Mouse (Mus musculus) right cerebral cortex, postnatal 36 days (tissue): ENCODE data around the gene Ankrd27.
"Not testable (repeated sequence)": the region's sequence is repeated elsewhere in the genome, so short reads cannot be mapped to it uniquely, and the experiment has no call there.

ENCODE experiments used
- DNase-seq, 2 experiments: peaks; one replicate each; pipeline ENCODE4 v3.0.0; 2022; ENCODE audit warnings: low spot score in 2 of 2, mixed read lengths in 1 of 2

Ankrd27 gene

DNA sequence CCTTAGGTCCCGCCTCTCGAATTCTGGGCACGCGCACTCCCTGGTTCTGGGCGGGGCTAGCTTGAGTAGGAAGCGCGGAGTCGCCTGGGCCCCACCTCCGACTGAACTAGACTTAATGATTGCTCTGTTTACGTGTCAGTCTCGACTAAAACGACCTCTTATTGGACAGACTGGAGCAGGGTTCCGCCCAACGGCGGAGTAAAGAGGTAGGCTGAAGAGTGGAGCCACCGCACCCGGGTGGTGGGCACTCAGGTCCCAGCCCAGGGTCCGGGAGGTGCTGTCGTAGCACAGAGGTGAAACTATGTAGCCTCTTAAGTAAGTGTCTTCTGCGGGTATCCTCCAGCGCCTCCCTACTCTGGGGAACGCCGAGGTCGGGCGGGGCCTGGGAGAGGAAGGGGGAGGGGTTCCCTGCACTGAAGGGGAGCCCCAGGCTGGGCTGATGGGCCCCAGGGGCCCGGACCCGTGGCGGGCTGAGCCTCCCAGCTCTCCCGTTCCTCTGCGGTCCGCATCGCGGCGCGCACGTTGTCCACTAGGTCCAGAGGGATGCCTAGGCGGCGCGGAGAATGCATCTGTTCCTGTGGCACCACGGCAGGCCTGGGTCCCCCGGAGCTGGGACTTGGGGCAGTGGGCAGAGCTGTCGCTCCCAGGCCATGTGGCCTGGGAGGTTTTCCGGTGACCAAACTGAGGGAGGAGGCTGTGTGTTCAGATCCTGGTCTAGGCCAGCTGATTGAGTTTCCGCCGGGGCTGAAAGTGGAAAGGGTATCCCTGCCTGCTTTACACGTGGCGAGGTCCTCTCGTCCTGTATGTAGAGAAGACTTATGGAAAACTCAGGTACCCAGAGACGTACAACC is at the start of gene Ankrd27:
Gene Ankrd27 (plus strand): TSS at position 190 of the 851 bp plus-strand sequence.
- DNase-seq, result peak; percentile 94 to 97

DNA sequence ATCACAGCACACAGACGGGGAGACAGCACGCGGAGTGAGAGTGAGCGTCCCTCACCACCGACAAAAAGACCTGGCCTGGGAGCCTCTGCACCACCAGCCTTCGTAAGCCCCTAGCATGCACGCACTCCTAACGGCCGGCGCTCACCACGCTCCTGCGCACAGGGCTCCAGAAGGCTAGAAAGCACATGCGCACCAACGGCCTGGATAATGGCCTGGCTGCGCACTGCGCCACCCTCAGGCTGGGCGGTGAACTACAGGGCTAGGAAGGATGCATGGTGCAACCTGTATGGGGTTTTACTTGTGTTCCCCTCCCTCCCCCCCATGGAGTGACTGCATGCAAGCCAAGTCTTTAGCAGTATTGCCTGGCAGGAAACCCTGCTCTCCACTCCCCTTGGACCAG is 48.5 kb upstream of the Ankrd27 start, which contains the start of gene Tdrd12:
Gene Tdrd12 (minus strand): TSS at position 184 of the 400 bp plus-strand sequence.
- no peak for DNase-seq

DNA sequence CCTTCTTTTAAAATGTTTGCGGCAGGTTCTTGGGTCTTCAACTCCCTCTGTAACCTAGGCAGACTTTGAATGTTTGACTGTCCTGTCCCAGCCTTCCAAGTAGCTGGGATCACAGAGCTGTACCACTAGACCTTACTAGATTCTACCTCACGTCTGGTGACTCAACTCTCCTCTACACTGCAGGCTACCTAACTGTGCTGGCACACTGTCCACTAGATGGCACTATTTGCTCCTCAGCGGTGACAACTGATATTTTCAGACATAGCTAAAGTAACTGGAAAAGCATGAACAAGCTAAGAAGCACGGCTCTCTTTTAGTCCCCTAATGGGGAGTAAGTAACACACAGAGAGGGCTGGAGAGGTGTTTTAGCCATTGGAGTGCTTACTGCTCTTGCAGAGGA is 40.2 kb upstream of the Ankrd27 start:
- peak; percentile 41 to 44 for DNase-seq

DNA sequence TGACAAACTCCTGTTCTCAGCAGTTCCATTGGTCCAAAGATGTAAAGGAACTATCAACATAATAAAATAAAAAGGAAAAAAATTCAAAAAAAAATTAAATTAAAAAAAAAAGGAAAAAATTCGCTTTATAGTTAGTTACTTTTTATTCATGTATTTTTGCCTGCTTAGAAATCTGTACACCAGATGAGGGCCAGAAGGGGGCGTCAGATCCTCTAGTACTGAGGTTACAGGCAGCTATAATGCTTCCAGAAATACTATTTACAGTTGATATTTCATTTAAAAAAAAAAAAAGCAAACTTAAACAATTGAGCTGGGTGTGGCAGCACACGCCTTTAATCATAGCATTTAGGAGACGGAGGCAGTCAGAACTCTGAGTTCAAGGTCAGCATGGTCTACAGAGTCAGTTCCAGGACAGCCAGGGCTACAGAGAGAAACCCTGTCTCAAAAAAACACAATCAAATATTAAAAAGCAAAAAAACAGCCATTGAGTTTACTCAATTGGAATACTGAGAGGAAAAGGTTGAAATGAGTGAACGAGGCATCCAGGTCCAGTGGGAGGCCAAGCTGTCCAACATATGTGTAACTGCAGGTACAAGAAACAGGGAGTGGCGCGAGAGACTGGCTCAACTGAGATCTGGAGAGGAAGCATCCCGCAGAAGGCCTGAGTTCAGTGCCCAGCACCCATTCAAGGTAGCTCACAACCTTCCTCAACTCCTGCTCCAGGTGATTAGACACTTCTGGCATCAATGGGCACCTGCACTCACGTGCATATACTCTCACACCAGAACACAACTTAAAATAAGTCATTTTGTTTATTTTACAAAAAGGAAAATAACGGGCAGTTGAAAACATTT is 32.1 kb upstream of the Ankrd27 start:
- peak; percentile 18 to 22 for DNase-seq

DNA sequence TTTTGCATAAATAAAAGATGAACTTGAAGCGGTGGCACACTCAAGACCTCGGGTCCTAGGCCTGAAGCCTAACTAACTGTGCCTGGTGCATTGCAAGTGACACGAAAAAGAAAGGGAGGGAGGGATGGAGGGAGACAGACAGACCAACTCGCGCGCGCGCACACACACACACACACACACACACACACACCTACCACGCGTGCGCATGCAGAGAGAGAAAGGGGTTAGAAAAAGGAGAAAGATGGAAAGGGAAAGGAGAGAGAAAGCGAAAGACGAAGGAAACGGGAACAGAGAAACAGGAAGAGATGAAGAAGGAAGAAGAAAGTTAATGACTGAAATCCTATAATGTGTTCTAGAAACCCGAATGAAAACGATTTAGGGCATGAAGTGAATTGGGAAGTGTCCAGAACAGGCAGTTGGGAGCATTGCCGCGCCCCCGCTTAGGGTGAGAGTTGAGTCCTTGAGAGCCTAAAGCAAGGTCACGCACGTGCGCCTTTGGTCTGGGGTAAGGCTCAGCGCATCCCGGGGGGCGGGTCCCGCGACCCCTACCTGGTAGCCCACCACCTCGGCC is 31.4 kb upstream of the Ankrd27 start:
- peak; percentile 14 to 40 for DNase-seq

DNA sequence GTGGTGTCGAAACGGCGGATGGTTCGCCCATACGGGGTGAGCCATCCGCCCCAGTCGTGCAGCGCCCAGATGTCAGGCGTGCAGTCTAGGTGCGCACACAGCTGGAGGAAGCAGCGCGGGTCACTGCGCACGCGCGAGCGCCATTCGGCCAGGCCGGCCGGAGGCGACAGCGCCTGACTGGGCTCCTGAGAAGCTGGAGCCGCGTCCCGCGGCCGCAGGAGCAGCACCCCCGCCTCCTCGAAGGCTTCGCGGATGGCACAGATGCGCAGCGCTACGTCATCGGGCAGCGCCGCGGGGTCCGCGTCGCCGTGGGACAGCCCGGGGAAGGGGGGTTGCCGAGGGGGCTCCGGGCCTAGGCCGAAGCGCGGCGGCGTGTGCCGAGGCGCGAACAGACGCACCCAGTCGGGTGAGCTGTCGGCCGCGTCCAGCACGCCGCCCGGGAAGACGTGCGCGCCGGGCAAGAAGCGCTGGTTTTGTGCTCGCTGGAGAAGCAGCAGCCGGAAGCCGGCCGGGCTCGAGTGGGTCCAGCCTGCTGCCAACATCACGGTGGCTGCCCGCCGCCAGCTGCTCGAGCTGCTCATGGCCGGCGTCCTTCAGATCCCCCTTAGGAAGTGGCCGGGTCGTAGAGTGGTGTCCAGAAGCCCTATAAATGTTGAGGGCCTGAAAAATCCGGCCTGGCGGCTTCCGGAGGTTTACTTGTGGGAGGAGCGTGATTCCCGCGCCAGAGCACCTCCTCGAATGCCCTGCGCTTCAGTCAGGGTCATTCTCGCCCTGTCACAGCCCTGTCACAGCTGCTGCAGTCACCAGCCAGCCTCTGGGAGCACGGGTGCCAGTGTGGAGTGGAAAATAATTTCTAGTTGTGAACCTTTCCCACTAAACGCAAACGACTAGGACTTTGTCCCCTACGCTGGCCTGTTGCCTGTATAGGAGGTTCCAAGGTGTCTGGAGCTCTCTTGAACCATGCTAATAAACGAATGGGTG is 30.5 kb upstream of the Ankrd27 start:
- DNase-seq, result peak; percentile 85 to 86

DNA sequence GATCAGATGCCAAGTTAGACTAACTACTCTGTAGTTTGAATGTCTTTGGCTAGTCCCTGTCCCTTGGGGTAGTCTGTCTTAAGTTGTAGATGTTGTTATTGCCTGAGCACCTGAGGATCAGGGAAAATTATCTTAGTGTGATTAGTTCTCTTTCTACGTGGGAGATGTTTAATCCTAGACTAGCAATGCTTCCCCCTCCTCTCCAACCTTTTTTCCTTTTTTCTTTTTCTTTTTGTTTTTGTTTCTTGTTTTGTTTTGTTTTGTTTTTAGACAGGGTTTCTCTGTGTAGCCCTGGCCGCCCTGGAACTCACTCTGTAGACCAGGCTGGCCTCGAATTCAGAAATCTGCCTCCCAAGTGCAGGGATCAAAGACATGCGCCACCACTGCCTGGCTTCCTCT is 29.8 kb upstream of the Ankrd27 start, which contains the start of gene Nudt19:
Gene Nudt19 (minus strand): TSS at position 100 of the 399 bp plus-strand sequence.
- no peak for DNase-seq

DNA sequence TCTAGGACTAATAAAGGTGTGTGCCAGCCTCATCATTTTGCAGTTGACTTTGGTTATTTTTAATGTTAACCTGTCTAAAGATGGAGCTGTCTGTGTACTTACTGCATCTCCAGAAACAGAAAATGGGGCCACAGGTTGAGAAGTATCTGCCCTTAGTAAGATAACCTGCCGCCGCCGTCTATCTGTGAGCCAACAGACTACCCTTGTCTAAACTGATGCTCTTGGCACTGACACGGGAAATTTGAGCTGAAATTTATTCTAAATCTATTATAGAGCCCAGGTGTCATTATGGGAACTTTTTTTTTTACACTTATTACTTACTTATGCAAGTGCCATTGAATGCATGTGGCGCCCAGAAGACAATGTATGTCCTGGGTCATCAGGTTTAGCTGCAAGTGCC is 29.1 kb upstream of the Ankrd27 start:
- DNase-seq, result no peak

DNA sequence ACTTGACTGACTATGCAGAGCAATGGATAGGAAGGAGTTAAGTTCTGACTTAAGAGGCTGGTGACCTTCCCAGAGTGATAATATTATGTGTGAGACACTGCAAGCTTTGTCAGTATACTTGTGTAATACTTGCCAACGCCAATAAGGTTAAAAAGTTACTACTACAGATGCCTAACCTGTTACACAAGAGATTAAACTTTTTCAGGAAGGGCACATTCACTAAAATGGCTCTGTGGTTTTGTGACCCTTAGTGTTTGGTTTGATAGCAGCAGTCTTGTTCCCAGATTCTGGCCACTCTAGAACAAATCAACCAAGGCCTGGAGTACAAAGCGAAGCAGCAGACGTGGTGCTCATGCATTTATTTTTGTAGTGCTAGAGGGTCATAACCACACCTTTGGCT is 28.5 kb upstream of the Ankrd27 start:
- no peak for DNase-seq

DNA sequence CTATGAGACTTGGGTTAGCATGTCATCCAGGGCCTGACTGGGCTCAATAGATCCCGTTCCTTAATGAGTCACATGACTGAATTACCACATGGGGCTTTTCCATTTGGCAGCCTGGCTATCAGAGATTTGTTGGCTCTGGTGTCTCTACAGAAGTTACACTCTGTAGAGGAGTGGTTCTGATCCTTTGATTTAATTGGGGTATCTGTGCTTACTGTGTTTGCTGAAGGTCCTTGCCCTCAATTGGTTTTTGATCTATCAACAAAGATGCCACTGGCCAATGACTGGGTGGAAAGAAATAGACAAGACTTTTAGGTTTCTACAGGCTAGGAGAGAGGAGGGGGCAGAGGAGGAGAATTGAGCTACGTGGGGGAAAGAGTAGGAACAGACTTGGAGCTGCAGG is 27.4 kb upstream of the Ankrd27 start:
- no peak for DNase-seq

DNA sequence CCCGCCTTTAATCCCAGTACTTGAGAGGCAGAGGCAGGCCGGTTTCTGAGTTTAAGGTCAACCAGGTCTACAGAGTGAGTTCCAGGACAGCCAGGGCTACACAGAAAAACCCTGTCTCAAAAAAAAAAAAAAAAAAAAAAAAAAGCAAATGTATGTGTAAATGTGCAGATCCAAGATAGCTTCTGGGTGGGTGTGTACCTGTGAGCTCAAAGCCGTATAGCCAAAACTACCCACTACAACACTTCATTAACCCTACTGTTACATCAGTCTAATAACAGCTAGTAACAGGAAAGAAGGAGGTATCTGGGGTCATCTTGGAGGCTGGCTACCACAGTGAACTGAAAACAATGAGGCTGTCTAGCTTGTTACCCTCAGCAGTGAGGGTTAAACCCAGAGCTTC is 26.2 kb upstream of the Ankrd27 start:
- DNase-seq, result no peak

DNA sequence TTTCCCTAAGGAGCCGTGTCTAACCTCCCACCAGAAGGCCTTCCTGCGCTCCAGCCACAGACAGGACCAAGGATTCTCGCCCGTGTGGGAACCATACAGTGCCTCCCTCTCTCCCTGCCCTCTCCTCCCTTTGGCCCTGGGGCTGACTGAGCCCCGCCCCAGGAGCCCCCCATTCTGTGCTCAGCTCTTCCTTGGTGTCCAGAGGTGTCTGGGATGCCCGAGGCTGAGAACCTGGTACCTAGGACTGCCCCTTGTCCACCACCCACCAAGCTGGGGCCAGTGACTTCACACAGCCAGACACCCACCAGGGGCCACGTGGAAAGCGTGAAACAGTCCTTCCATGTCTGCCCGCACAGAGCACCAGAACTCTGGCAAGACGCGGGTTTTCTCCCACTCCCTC is 23.0 kb upstream of the Ankrd27 start:
- no peak for DNase-seq

DNA sequence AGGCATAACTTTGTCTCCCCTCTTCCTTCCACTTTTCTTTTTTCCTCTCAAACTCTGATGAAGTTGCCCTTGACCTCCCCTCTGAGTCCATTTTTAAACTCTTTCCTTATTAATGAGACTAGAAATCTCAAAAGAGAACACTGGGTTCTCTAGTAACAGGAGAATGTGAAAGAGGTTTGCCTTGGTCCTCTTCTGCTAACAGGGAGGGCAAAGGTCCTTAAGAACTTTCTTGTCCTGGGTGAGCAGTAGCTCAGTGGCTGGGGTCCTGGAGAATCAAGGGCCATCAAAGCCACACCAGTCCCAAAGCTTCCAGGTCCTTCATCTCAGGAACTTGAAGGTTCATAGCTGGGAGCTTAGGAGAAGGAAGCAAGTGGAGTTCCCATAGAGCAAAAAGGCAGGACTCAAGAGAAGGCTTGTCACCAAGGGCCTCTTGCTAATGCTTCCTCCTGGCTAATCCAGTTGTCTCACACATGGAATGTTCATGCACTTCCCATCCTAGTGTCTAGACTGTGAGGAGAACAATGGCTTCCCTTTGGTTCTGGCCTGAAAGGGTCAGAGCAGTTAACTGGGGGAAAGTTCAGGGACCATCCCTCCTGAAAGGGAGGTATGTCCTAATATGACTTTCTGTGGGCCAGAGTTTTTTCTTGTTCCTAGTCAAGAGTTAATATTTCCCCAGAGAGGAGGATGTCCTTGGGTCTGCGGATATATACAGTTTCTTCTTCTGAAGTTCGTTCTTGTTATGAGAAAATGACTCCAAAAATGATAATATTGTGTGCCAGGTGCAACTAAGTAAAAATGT is 21.8 kb upstream of the Ankrd27 start:
- DNase-seq, result no peak

DNA sequence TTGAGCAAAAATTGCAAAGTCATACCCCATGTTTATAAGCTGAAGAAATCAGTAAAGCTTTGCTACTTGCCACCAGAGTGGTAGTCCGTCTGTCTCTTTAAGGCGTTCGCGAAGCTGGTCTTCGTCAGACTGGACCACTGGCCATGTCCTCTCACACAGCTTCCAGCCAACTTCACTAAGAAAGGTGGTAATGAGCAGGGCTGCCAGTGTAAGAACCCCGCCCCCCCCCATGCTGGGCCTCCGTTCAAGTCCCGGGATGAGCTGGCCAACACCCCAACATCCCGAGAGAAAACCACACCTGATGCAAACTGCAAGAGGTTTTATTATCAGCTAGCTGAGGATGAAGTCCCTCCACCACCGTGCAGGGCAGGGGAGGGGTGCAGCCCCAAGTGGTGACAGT is 21.2 kb upstream of the Ankrd27 start:
- not testable (repeated sequence) for DNase-seq

DNA sequence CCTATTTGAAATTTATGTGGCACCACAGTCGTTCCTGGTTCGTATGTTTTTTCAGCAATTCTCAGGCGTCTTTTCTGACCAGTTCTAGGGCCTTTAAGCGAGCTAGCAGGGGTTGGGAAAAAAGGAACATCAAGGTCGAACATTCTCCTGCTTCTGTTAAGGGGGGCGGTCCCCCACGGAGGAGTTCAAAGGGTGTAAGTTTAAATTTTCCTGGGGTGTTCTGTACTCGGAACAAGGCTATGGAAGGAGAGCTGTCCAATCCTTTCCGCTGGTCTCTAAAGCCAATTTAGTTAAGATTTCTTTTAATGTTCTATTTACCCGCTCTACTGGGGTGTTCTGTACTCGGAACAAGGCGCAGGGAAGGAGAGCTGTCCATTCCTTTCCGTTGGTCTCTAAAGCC is 20.1 kb upstream of the Ankrd27 start:
- not testable (repeated sequence) for DNase-seq

DNA sequence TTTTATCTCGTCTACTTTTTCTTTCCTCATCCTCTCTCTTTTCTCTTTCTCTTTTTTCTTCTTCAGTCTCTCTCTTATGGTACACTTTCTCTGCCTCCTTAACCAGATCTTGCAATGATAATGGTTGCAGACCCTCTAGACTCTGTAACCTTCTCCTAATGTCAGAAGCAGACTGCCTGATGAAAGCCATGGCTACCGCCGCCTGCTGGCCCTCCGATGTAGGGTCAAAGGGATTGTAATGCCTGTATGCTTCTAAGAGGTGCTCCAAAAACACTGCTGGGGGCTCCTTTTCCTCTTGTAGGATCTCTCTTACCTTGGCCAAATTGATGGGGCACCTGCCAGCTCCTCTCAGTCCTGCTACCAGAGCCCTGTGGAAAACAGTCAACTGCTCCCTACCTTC is 16.3 kb upstream of the Ankrd27 start:
- DNase-seq, result not testable (repeated sequence)

DNA sequence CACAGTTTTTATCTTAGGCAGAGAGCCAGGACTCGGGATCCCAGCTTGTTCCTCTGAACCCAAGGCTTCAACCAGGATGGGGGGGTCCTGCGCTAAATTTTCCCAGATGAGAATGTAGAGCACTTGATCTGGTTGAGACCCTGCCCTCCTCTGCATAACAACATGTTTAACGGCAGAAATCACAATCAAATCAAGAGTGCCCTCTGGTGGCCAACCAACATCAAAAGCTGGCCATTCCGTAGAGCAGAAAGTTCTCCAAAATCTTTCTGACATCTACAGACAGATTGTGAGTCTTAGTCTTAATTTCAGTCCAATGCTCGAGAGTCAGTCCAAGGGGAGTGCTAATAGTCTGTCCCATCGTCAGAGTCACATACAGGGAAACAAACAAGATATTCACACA is 15.2 kb upstream of the Ankrd27 start:
- not testable (repeated sequence) for DNase-seq

DNA sequence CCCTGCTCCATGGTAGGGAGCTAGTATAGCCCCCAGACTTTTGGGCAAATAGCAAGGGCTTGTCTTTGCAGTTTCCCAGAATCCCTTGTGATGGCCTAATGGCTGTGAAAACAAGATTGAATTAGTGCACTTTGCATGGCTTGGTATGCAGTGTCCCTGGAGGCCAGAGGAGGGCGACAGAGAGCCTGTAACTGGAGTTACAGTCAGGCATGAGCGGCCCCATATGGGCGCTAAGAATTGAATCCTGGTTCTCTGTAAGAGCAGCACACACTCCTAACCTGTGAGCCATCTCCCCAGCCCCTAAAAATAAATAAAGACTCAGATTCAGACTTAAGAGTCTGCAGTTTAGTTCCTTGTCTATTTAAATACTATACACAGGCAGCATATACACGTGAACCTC is 6.2 kb upstream of the Ankrd27 start:
- DNase-seq, result no peak

DNA sequence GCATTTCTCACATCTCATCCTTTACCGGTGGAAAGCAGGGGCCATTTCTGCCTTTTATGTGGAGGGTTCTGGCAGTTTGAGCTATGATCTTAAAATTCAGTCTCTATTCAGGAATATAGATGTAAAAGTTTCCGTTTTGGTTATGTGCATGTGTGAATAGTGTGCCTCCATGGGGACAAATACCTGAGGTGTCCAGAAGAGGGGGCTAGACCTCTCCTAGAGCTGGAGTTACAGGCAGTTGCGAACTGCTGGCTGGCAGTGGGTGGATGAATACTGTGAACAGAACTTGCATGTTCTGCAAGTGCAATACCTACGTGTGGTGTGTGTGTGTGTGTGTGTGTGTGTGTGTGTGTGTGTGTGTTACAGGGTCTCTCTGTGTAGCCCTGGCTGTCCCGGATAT is 3.3 kb upstream of the Ankrd27 start:
- no peak for DNase-seq

DNA sequence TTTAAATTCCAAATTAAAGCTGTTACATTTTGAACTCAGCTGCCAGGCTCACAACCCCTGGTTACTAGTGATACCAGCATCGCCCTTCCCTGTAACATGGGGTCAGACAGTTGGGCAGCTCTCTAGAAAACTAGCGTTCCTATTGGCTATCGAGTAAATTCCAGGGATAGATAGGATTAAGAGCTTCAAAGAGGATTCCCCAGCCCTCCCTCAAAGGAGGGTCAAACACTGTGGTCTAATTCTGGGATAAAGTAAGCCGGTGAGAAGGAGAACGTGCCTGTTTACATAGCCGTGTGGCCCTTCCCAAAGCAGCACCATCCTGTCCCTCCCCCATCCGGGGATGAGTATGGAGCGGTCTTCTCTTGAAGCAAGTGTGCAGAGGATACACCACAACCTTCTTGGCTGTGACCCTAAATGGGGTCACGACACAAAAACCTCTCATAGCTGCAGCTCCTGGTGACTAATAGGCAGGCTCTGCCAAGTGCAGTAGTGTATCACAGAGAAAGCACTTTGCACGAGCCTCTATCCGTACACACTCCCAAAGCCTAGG is 2.5 kb upstream of the Ankrd27 start:
- DNase-seq, result no peak
